Mouse (Mus musculus) kidney, postnatal 25 days (tissue): ENCODE results near the gene Cenpc1.
A peak's percentile ranks its signal among the peaks of the same experiment; 100 is the strongest.

Source experiments
- DNase-seq, 2 experiments: peaks; one replicate each; pipeline ENCODE4 v3.0.0; 2021; ENCODE audit warnings: mixed read lengths in 2 of 2

Cenpc1 gene

GRCm38 (mm10) chr5:85994551-85994950, 70.8 kb downstream of the Cenpc1 start:
- no peak for DNase-seq

- DNase-seq: no peak
Observed at GRCm38 (mm10) chr5:85992805-85993721, 72.3 kb downstream of the Cenpc1 start.

GRCm38 (mm10) chr5:85992055-85992454, 73.3 kb downstream of the Cenpc1 start:
- DNase-seq: peak in 1 of 2 experiments; percentile 3

- no peak for DNase-seq
Observed at GRCm38 (mm10) chr5:85987516-85987863, 77.9 kb downstream of the Cenpc1 start.

- no peak for DNase-seq
Observed at GRCm38 (mm10) chr5:85986734-85987515, 78.5 kb downstream of the Cenpc1 start.

GRCm38 (mm10) chr5:85977646-85978426, 87.5 kb downstream of the Cenpc1 start:
- DNase-seq: no peak

GRCm38 (mm10) chr5:85962791-85963190, 102.6 kb downstream of the Cenpc1 start:
- DNase-seq: no peak
